Mouse (Mus musculus) megakaryocyte-erythroid progenitor cell, adult 5-6 weeks (primary cell): Measurements from ENCODE around the gene Aipl1. TPM values are rescaled to one million over a fixed set of nuclear protein-coding genes. Genes with fewer than 3 reads are reported as not detected.
"Not testable (repeated sequence)": the region's sequence is repeated elsewhere in the genome, so short reads cannot be mapped to it uniquely, and the experiment has no call there.

Experiments used
- ATAC-seq: replicated peaks from 2 replicates; pipeline ENCODE4 v1.8.0; 2016; ENCODE audit warnings: mild to moderate bottlenecking, inconsistent platforms; ENCODE audit not compliant: severe bottlenecking, poor library complexity, low FRiP score, low TSS enrichment
- total RNA-seq, 2 experiments: library from RNA; stranded (forward) in 1 of 2; stranded (reverse) in 1 of 2; fragments of 200-1000, 215-1000 nt in 1 of 2; fragments of >200 nt in 1 of 2; fragmentation: Nextera tagmentation in 1 of 2; gene quantifications; 2 replicates each; pipeline ENCODE4 v1.2.3; 2014 to 2017

Aipl1 gene
- total RNA-seq, 2 experiments from 2014 or later, result 0.61 TPM; not detected in 1

- no peak for ATAC-seq
Observed at GRCm38 (mm10) chr11:72023581-72023980, 13.7 kb downstream of the Aipl1 start.

GRCm38 (mm10) chr11:72022827-72023226 is 14.5 kb downstream of the Aipl1 start:
- ATAC-seq, result no peak

DNA sequence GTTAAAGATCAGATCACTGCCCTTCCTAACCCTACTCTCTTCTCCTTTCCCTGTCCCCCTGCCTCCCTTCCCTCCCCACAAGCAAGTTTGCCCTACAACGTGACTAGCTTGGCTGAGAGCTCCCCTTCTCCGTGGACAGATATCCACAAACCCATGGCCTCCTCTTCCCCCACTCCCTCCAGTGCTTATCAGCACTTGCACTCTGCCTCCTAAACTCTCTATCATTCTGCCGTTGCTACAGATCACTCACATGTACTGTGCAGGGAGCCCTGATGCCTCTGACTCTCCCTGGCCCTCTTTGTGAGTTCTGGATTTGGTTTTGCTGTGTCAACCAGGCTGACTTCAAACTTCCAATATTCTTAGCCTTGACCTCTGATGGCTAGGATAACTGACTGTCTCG is 16.3 kb downstream of the Aipl1 start:
- ATAC-seq, result peak; percentile 71

- no peak for ATAC-seq
Observed at GRCm38 (mm10) chr11:72017253-72017601, 20.1 kb downstream of the Aipl1 start.

DNA sequence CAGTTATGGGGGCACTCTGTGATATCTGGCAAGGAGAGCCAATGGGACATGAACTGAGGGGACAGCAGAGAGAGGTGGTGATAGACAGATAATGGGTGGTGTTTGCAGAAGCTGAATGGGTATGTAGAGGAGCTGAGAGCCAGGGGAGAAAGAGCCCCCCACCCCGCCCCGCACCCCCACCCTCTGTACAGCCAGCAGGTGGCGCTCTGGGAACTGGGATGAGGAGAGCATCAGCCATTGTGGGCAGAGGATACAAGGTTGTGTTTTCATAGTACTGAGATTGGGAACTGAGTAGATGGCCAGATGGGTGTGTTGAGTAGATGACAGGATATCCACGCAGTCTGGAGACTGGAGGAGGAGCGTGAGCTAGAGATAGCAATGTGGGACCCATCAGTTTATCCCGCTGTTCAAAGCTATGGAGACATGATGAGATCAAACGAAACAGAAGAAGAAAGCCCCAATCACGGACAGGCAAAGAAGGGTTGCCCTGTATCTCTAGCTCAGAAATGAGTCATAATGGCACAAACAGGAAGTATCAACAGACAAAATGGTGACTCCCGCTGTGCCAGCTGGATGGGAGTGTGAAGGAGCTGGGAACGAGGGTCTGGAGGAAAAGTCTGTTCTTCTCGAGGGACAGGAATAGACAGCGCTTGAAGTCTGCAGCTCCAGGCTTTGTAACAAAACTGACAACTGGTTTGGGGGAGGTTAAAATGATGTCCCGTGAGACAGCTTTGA is 20.6 kb downstream of the Aipl1 start:
- ATAC-seq, result no peak

- no peak for ATAC-seq
Observed at GRCm38 (mm10) chr11:72014674-72015073, 22.6 kb downstream of the Aipl1 start.

GRCm38 (mm10) chr11:72011955-72012354 is 25.4 kb downstream of the Aipl1 start:
- ATAC-seq, result no peak

- no peak for ATAC-seq
Observed at GRCm38 (mm10) chr11:72010940-72011722, 26.2 kb downstream of the Aipl1 start.

DNA sequence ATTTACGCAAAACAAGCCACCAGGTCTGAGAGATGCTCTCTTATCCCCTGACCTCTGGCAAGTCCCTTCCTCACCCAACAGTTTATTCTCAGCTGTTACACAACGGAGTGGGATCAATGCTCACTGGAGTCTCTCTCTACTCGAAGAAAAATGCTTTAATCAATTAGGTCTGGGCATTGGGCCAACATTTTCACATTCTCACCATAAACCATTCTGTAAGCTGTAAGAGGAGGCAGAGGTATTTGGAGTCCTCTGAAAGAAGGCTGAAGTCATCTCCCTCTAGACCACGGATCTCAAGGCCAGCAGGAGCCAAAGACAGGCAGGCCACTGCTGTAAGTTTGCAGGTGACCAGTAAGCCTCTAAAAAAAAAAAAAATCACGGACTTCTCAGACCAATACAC is 26.9 kb downstream of the Aipl1 start:
- no peak for ATAC-seq

DNA sequence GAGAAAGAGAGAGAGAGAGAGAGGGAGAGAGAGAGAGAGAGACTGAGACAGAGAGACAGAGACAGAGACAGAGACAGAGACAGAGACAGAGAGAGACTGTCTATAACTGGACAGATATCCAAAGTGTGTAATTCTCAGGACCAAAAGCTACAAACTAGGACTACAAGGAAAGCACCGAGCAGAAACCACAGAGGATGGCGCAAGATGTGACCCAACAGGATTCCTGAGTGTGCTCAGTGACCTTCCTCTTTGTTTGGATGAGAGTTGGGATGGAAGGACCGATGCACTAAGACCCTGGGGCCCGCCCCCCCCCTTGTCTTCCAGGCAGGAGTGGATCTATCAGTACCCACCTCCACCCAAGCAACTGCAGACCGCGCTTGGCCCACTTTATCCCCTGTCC is 31.8 kb downstream of the Aipl1 start:
- no peak for ATAC-seq

DNA sequence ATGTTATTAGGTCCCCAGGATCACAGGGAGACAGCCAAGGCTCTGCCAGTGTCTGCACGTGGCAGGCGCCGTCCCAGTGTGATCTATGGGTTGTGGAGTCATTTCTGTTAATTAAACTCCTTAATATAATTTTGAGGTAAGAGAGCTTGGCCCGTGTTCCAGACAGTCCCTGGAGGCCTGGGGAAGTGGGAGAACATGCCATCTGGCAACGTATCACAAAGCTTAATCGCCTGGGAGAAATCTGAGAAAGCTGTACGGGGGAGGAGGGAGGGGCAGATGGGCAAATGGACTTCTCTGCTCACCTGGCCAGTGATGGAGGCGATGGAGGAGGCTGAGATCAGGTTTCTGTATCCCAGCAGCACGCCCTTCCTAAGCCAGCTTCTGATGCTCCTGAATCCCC is 34.1 kb downstream of the Aipl1 start:
- ATAC-seq, result no peak

DNA sequence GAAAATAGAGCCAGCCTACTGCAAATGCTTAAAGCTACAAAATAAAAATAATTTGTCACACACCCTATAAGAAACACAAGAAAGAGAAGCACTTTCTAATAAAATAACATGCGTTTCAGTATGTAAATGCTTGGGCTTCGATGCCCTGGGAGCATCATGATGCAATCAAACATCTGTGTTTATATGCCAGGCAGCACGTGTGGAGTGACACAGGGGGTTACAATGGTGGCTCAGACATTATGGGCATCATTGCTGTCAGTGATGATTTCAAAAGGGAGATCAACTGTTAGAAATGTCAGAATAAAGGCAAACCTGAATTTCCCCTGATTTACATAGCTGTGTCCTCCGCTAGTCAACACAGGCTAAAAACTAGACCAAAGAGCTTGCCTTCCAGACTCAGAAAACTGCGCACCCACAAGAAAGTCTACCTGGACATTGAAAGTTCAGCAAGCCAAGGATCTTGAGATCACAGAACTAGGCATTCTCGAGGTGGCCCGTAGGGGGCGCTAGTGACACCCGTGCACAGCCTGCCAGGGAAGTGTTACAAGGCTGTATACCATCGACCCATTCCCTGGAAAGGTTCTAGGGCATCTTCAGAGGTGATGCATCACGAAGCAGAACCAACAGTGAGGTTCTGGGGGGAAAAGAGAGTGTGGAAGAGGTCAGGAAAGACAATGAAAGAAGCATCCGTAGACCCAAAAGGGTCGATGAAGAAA is 35.0 kb downstream of the Aipl1 start:
- peak; percentile 50; the same call in 1 of the 2 replicates for ATAC-seq

DNA sequence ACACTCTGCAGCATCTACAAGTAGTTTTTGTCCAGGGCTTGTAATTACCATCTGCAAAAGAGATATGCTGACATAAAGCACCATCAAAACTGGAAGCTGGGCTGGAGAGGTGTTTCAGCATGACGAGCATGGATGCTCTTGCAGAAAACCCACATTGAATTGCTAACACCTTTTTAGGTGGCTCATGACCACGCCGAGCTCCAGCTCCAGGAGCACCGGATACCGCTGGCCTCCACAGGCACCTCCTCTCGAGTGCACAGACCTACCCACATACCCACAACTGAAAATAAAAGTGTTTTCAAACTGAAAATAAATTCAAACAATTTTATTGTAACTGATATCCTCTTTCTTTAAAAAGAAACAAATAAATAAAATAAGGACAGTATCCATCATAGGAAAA is 37.1 kb downstream of the Aipl1 start:
- no peak for ATAC-seq

- ATAC-seq, result no peak
Observed at GRCm38 (mm10) chr11:71996805-71997204, 40.5 kb downstream of the Aipl1 start.

- ATAC-seq, result no peak
Observed at GRCm38 (mm10) chr11:71995968-71996511, 41.3 kb downstream of the Aipl1 start.

GRCm38 (mm10) chr11:71992438-71992837 is 44.9 kb downstream of the Aipl1 start:
- ATAC-seq, result no peak

DNA sequence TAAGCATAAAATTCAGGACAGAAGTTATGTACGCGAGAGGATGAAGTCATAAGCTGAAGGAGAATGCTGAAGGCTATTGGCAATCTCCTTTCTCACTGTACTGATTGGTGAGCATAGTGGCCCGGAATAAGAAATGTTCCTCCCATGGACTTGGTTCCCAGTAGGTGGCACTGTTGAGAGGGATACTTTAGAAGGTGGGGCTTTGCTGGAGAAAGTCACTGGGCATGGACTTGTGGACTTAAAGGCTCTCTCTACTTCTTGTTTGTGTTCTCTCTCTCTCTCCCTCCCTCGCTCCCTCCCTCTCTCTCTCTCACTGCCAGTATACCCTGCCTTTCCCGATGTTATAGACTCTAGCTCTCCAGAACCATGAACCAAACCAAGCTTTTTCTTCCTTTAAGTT is 45.8 kb downstream of the Aipl1 start:
- peak; percentile 84 for ATAC-seq

GRCm38 (mm10) chr11:71989407-71989806 is 47.9 kb downstream of the Aipl1 start:
- not testable (repeated sequence) for ATAC-seq

DNA sequence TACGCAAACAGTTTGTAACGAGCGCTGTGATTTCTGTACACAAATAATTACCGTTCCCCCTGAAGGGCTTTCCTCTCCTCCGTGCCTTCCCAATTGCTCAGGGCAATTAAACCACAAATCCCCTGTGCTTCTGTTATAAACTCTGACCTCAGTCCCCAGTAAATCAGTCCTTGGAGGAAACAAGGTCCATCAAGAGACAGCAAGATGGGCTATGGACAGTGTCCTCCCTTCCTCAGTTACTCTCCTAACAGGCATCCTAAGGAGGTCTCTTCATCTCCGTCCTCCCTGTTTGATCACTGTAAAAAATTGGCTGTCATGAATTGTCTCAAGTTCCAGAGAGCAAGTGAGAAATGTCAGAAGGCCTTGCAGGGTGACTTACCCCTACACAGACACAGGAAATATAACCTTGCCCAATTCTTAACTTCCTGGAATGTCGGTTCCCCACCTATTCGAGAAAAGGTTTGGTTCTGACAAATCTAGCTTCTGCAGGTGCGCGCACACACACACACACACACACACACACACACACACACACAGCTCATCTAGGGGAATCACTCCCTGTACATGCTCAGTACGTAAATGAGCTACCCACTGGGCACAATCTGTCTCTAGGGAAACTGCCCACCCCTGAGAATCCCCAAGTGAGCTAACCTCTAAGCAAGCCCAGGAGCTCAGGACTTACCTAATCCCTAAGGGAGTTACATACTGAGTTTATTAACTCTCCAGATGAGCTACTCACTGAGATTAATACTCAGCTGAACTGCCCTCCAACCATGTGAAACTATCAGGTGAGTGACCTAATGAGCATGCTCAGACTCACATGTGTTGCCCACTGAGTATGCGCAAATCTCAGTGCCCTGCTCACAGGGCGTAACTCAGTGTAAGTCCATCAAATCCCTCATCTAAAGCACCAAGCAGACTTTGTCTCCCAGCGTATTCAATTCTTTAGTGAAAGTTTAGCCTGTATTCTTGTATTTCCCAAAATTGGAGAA is 49.9 kb downstream of the Aipl1 start:
- no peak for ATAC-seq
